In genomic region chr13:52262949-52263550, GRCm38 (mm10) we compare ENCODE assay signal across 23 mouse cellular contexts.
DNase-seq lines count a peak whose midpoint lies in the region; ATAC-seq and TF ChIP-seq lines count a peak whose summit lies in the region.
"Had no signal": no experiment of that assay in that cellular context is flagged by ENCODE, and none has a peak within 500 bp of the region (broad histone marks: within the 10 kb centered on the region; RNA-seq: fewer than 3 reads in every experiment).

No protein-coding gene starts in this region.

- 64% methylated on average over 14 of the region's 14 CpGs for WGBS in midbrain, embryonic 16.5 days
- WGBS in midbrain, embryonic 11.5 days = 92% methylated on average over 14 of the region's 14 CpGs

- H3K36me3 ChIP-seq in midbrain, embryonic 16.5 days (ENCODE audit: control insufficient read depth, insufficient read depth, low read length) = no peaks in the 10 kb centered on the region
- H3K36me3 ChIP-seq in midbrain, embryonic 11.5 days (ENCODE audit: control insufficient read depth, insufficient read depth, low read length) = no peaks in the 10 kb centered on the region
- H3K36me3 ChIP-seq: heart, embryonic 12.5 days; hindbrain, embryonic 13.5 days; liver, embryonic 12.5 days had no signal

- H3K4me2 ChIP-seq in midbrain, embryonic 16.5 days (ENCODE audit: low read length) = no peak overlapping the region
- no peak overlapping the region for H3K4me2 ChIP-seq in midbrain, embryonic 11.5 days
- H3K4me2 ChIP-seq: heart, embryonic 12.5 days; hindbrain, embryonic 13.5 days; liver, embryonic 12.5 days had no signal

- H3K4me3 ChIP-seq in midbrain, embryonic 16.5 days (ENCODE audit: low read depth, low read length) = no peak overlapping the region
- H3K4me3 ChIP-seq in midbrain, embryonic 11.5 days (ENCODE audit: low read depth, low read length) = no peak overlapping the region
- H3K4me3 ChIP-seq: erythroblast, embryonic 14.5 days; heart, embryonic 12.5 days; hindbrain, embryonic 13.5 days; liver, embryonic 12.5 days; megakaryocyte, embryonic 14.5 days had no signal

- H3K27ac ChIP-seq in midbrain, embryonic 16.5 days (ENCODE audit: low read length) = no peak overlapping the region
- H3K27ac ChIP-seq in midbrain, embryonic 11.5 days (ENCODE audit: low read depth, low read length) = no peak overlapping the region
- H3K27ac ChIP-seq: hindbrain, embryonic 13.5 days; liver, embryonic 12.5 days had no signal

- no peaks in the 10 kb centered on the region for H3K9me3 ChIP-seq in midbrain, embryonic 16.5 days (replicated peaks; ENCODE audit: control insufficient read depth, low read length, poor library complexity, severe bottlenecking)
- no peaks in the 10 kb centered on the region for H3K9me3 ChIP-seq in midbrain, embryonic 11.5 days (ENCODE audit: control insufficient read depth, low read length)
- H3K9me3 ChIP-seq: hindbrain, embryonic 13.5 days; liver, embryonic 12.5 days had no signal

- peak; percentile 54 for DNase-seq in left cerebral cortex, adult 18-20 months (ENCODE audit: low spot score in 2 of 2)
- DNase-seq in left cerebral cortex, adult 11 months (ENCODE audit: low spot score) = no peak
- no peak for DNase-seq in midbrain, embryonic 11.5 days (ENCODE audit: low spot score, missing footprints)
- DNase-seq in brain, embryonic 14.5 days (ENCODE audit: low read depth) = peak; percentile 79
- DNase-seq in telencephalon, adult 2 months (ENCODE audit: low read depth, low spot score) = peak; percentile 34
- no peak for DNase-seq in lung, postnatal 25 days (ENCODE audit: low spot score)
- DNase-seq: adrenal gland, postnatal 25 days; cerebellum, adult 2 months; cerebellum, postnatal 14 days; gastrocnemius, postnatal 25 days; heart, adult 18-20 months; heart, postnatal 4 days; kidney, postnatal 25 days; liver, postnatal 0 days; lung, postnatal 4 days; thymus, postnatal 14 days had no signal

- no peaks in the 10 kb centered on the region for H3K4me1 ChIP-seq in midbrain, embryonic 16.5 days (ENCODE audit: control insufficient read depth, insufficient read depth, low read length)
- no peaks in the 10 kb centered on the region for H3K4me1 ChIP-seq in midbrain, embryonic 11.5 days (ENCODE audit: control insufficient read depth, insufficient read depth, low read length)
- H3K4me1 ChIP-seq: heart, embryonic 12.5 days; hindbrain, embryonic 13.5 days; liver, embryonic 12.5 days had no signal

- peak; percentile 62; the same call in 1 of the 2 replicates for ATAC-seq in midbrain, embryonic 16.5 days
- ATAC-seq in midbrain, embryonic 11.5 days (ENCODE audit: low FRiP score) = no peak
- ATAC-seq: intestine, embryonic 16.5 days; liver, embryonic 12.5 days; liver, postnatal 0 days had no signal

- no peak overlapping the region for H3K9ac ChIP-seq in midbrain, embryonic 16.5 days (ENCODE audit: low read depth, low read length)
- H3K9ac ChIP-seq in midbrain, embryonic 11.5 days (ENCODE audit: low read length) = no peak overlapping the region
- H3K9ac ChIP-seq: heart, embryonic 12.5 days; hindbrain, embryonic 13.5 days; liver, embryonic 12.5 days; liver, postnatal 0 days had no signal

- no peak for TF ChIP-seq CTCF in brain, embryonic 14.5 days (IDR thresholded peaks at IDR 0.05; ENCODE audit: borderline replicate concordance, extremely low read depth, insufficient read depth, insufficient read length)

- H3K27me3 ChIP-seq in midbrain, embryonic 16.5 days (ENCODE audit: control insufficient read depth, insufficient read depth, low read depth, low read length) = no peaks in the 10 kb centered on the region
- H3K27me3 ChIP-seq in midbrain, embryonic 11.5 days (ENCODE audit: control insufficient read depth, insufficient read depth, low read length) = no peaks in the 10 kb centered on the region
- H3K27me3 ChIP-seq: hindbrain, embryonic 13.5 days; liver, embryonic 12.5 days had no signal

- TF ChIP-seq POLR2A in brain, embryonic 14.5 days (IDR thresholded peaks at IDR 0.05; ENCODE audit: borderline replicate concordance, extremely low read depth, insufficient read depth, insufficient read length, poor library complexity, severe bottlenecking) = no peak

Comparison
In these comparisons a context has a peak if more than half of its experiments do, and no peak if none do; other contexts are left out.
1. DNase-seq: peak in left cerebral cortex, adult 18-20 months (2 of 2), brain, embryonic 14.5 days (single experiment) and telencephalon, adult 2 months (single experiment); none in left cerebral cortex, adult 11 months (single experiment), midbrain, embryonic 11.5 days (single experiment) and lung, postnatal 25 days (single experiment).